ENCODE assay signal across 8 mouse cellular contexts in genomic region chr7:118740532-118741338, GRCm38 (mm10). TPM values are rescaled to one million over a fixed set of nuclear protein-coding genes. Genes with fewer than 3 reads are reported as not detected.
DNase-seq lines count a peak whose midpoint lies in the region; ATAC-seq lines count a peak whose summit lies in the region.

No protein-coding gene starts in this region.

- H3K27ac ChIP-seq in hindbrain, embryonic 12.5 days = peak overlapping the region; percentile 74; the same call in 1 of the 2 replicates

- 3% methylated on average over 41 of the region's 41 CpGs for WGBS in hindbrain, embryonic 12.5 days

- peaks cover 19% of the 10 kb centered on the region; the same call in 1 of the 2 replicates for H3K36me3 ChIP-seq in hindbrain, embryonic 12.5 days

- H3K4me2 ChIP-seq in hindbrain, embryonic 12.5 days (replicated peaks) = peak overlapping the region; percentile 75

- peak overlapping the region; percentile 76 for H3K4me3 ChIP-seq in hindbrain, embryonic 12.5 days

- H3K9ac ChIP-seq in hindbrain, embryonic 12.5 days = peak overlapping the region; percentile 72

- no peaks in the 10 kb centered on the region for H3K27me3 ChIP-seq in hindbrain, embryonic 12.5 days

- DNase-seq in NIH3T3 (ENCODE audit: low read depth) = peak; percentile 97
- DNase-seq in cerebellum, postnatal 10 days = peak; percentile 99
- DNase-seq in frontal cortex, postnatal 10 days (ENCODE audit: low spot score in 2 of 2) = peak; percentile 92 to 96
- DNase-seq in layer of hippocampus, postnatal 14 days (ENCODE audit: low spot score in 2 of 2) = peak; percentile 94 to 97
- DNase-seq in lung, postnatal 14 days = peak; percentile 99
- DNase-seq in retina, adult 2 months (ENCODE audit: low read depth, low spot score) = peak; percentile 95
- peak; percentile 92 for DNase-seq in thymus, postnatal 36 days

- H3K9me3 ChIP-seq in hindbrain, embryonic 12.5 days (replicated peaks) = no peaks in the 10 kb centered on the region

- peaks cover 14% of the 10 kb centered on the region for H3K4me1 ChIP-seq in hindbrain, embryonic 12.5 days

- ATAC-seq in hindbrain, embryonic 12.5 days (ENCODE audit: low FRiP score) = peak; percentile 97

RNA-seq across cellular contexts. Expression of gene Vps35l, which starts 0.7 kb away (rescaled TPM):
- 98.2 and 101 TPM in 2 replicates for polyA plus RNA-seq in hindbrain, embryonic 12.5 days (2016; fragmentation: Nextera tagmentation; extraction: Ambion mirVana)
- total RNA-seq in layer of hippocampus, postnatal 14 days (2021) = 10 to 100 TPM; 59.5 to 61.9 TPM

RNA-seq across cellular contexts. Expression of gene Ccp110, which starts 28.4 kb away (rescaled TPM):
- 34.2 and 38.6 TPM in 2 replicates for polyA plus RNA-seq in hindbrain, embryonic 12.5 days (2016; fragmentation: Nextera tagmentation; extraction: Ambion mirVana)
- 10 to 100 TPM; 36.2 TPM for total RNA-seq in layer of hippocampus, postnatal 14 days (2021)

RNA-seq across cellular contexts. Expression of gene Gde1, which starts 35.2 kb away (rescaled TPM):
- 112 and 115 TPM in 2 replicates for polyA plus RNA-seq in hindbrain, embryonic 12.5 days (2016; fragmentation: Nextera tagmentation; extraction: Ambion mirVana)
- 100 to 1,000 TPM; 247 to 250 TPM for total RNA-seq in layer of hippocampus, postnatal 14 days (2021)

Comparison
In these comparisons a context has a peak if more than half of its experiments do, and no peak if none do; other contexts are left out.
1. Peak in every context shown above with its lines: DNase-seq, ATAC-seq, H3K4me3 ChIP-seq and H3K27ac ChIP-seq.